Mouse (Mus musculus) intestine, embryonic 15.5 days (tissue): Measurements from ENCODE around the gene Hnrnpa1. TPM values are rescaled to one million over a fixed set of nuclear protein-coding genes. Genes with fewer than 3 reads are reported as not detected.
"Not testable (repeated sequence)": the region's sequence is repeated elsewhere in the genome, so short reads cannot be mapped to it uniquely, and the experiment has no call there.

Experiments
- ATAC-seq: fragments of 200-750 bp; cut with Nextera tagmentation; 2 replicates; pipeline ENCODE4 v1.8.0; 2017; ENCODE audit warnings: moderate TSS enrichment, moderate library complexity
- H3K27ac ChIP-seq: fragments of 300-500 bp; sonication (generic); 2 replicates; pipeline ENCODE4 v1.5.1; 2015; ENCODE audit warnings: mild to moderate bottlenecking, inconsistent platforms
- H3K27me3 ChIP-seq: fragments of 300-500 bp; sonication (generic); replicated peaks from 2 replicates; pipeline ENCODE4 v1.6.1; 2015; ENCODE audit warnings: inconsistent platforms
- H3K36me3 ChIP-seq: fragments of 300-500 bp; sonication (generic); 2 replicates; pipeline ENCODE4 v1.6.1; 2015; ENCODE audit warnings: inconsistent platforms
- H3K4me1 ChIP-seq: fragments of 300-500 bp; sonication (generic); replicated peaks from 2 replicates; pipeline ENCODE4 v1.6.1; 2015; ENCODE audit warnings: inconsistent platforms
- H3K4me2 ChIP-seq: fragments of 300-500 bp; sonication (generic); replicated peaks from 2 replicates; pipeline ENCODE4 v1.6.1; 2015; ENCODE audit warnings: mild to moderate bottlenecking, inconsistent platforms
- H3K4me3 ChIP-seq: fragments of 300-500 bp; sonication (generic); replicated peaks from 2 replicates; pipeline ENCODE4 v1.5.1; 2015; ENCODE audit warnings: inconsistent platforms
- H3K9ac ChIP-seq: fragments of 300-500 bp; sonication (generic); 2 replicates; pipeline ENCODE4 v1.6.1; 2015; ENCODE audit warnings: inconsistent platforms
- H3K9me3 ChIP-seq: fragments of 300-500 bp; sonication (generic); 2 replicates; pipeline ENCODE4 v1.6.1; 2016; ENCODE audit warnings: inconsistent platforms
- WGBS: fragments of 180-500 bp; shearing (Covaris S2); methylation state at CpG from one replicate; pipeline ENCODE4 v1.1.7; 2015; 5-methylcytosine and 5-hydroxymethylcytosine counted together
- polyA plus RNA-seq: library from polyadenylated mRNA; unstranded; fragments of >200 nt; fragmentation: Nextera tagmentation; extraction: Ambion mirVana; gene quantifications from 2 replicates; pipeline ENCODE4 v1.2.1, GENCODE M21; 2015

The Hnrnpa1 gene
- polyA plus RNA-seq, 1 experiment from 2014 or later: 741 TPM

GRCm38 (mm10) chr15:103257790-103258728 is 17.8 kb downstream of the Hnrnpa1 start, which contains the start of gene Nfe2:
TSS of gene Nfe2 (minus strand) at chr15:103258403.
- H3K36me3 ChIP-seq: no peaks in the 10 kb centered on the region
- no peaks in the 10 kb centered on the region for H3K27me3 ChIP-seq
- no peaks in the 10 kb centered on the region for H3K9me3 ChIP-seq
- ATAC-seq: peak; percentile 96
- H3K4me1 ChIP-seq: peaks cover 19% of the 10 kb centered on the region
- peak within 1 kb of the TSS; percentile 18; the same call in 1 of the 2 replicates for H3K4me3 ChIP-seq
- H3K4me2 ChIP-seq: peak within 1 kb of the TSS; percentile 56
- peak within 1 kb of the TSS; percentile 28; the same call in 1 of the 2 replicates for H3K9ac ChIP-seq
- 10% methylated on average over 15 of the region's 15 CpGs for WGBS
- H3K27ac ChIP-seq: peak within 1 kb of the TSS; percentile 40; the same call in 1 of the 2 replicates

DNA sequence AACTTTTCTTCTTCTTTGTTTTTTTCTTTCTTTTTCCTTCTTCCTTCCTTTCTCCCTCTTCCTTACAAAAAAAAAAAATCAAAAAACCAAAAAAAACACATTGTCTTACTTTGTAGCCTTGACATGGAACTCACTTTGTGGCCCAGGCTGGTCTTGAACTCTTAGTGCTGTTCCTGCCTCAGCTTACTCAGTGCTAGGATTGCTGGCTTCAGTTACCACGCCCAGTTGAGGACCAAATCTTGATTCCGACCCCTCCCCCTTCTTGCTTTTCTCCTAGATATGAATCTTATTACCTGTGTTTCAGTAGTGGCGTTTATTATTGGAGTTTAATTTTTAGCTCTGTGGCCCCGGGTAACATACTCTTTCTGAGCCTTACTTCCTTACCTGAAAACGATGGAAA is 18.9 kb downstream of the Hnrnpa1 start:
- H3K4me3 ChIP-seq: no peak overlapping the region
- no peak overlapping the region for H3K4me2 ChIP-seq
- H3K36me3 ChIP-seq: no peaks in the 10 kb centered on the region
- H3K27me3 ChIP-seq: no peaks in the 10 kb centered on the region
- 85% methylated on average over 5 of the region's 5 CpGs for WGBS
- H3K4me1 ChIP-seq: peaks cover 19% of the 10 kb centered on the region
- H3K9ac ChIP-seq: no peak overlapping the region
- no peak for ATAC-seq
- H3K9me3 ChIP-seq: no peaks in the 10 kb centered on the region
- no peak overlapping the region for H3K27ac ChIP-seq

- Histone ChIP-seq H3K36me3 (no peaks in the 10 kb centered on the region), H3K27me3 (no peaks in the 10 kb centered on the region), H3K27ac (no peak overlapping the region), H3K4me2 (no peak overlapping the region), H3K4me1 (peaks cover 14% of the 10 kb centered on the region), H3K9ac (no peak overlapping the region), H3K4me3 (no peak overlapping the region), H3K9me3 (no peaks in the 10 kb centered on the region)
- 61% methylated on average over 1 of the region's 1 CpGs for WGBS
- no peak for ATAC-seq
Observed at GRCm38 (mm10) chr15:103259989-103260388, 19.8 kb downstream of the Hnrnpa1 start.

DNA sequence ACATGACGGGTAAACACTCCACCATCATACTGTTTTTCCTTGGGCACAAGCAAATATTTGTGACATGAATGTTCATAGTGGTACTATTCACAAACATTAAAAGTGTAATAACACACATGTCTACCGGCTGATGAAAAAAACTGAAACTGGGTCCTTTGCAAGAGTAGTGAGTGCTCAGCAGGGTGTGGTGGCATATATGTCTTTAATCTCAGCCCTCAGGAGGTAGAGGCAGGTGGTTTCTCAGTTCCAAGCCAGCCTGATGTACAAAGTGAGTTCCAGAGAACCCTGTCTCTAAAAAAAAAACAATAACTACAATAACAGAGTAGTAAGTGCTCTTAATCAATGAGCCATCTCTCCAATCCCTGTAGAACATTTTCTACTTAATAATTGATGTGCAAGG is 24.6 kb downstream of the Hnrnpa1 start:
- no peak overlapping the region for H3K4me2 ChIP-seq
- H3K4me1 ChIP-seq: no peaks in the 10 kb centered on the region
- H3K36me3 ChIP-seq: no peaks in the 10 kb centered on the region
- no peak overlapping the region for H3K4me3 ChIP-seq
- 85% methylated on average over 2 of the region's 2 CpGs for WGBS
- H3K27ac ChIP-seq: no peak overlapping the region
- H3K9ac ChIP-seq: no peak overlapping the region
- H3K9me3 ChIP-seq: no peaks in the 10 kb centered on the region
- ATAC-seq: no peak
- no peaks in the 10 kb centered on the region for H3K27me3 ChIP-seq

DNA sequence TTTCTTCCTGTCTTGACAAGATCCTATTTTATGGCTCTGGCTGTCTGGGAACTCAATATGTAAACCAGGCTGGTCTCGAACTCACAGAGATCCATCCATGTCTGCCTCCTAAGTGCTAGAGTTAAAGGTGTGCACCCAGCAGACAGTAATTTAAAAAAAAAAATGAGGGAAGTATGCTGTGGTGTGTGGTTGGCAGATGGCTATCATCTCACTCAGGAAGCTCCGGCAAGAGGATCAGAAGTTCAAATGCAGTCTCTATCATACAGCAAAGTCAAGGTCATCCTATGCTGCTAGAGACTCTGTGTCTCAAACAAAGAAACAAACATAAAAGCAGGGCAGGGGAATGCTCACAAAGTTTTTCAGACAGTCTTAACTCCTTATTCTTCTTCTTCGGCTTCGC is 28.7 kb downstream of the Hnrnpa1 start:
- Histone ChIP-seq H3K4me3 (no peak overlapping the region), H3K4me2 (no peak overlapping the region), H3K27me3 (no peaks in the 10 kb centered on the region), H3K27ac (no peak overlapping the region), H3K36me3 (no peaks in the 10 kb centered on the region), H3K9ac (no peak overlapping the region), H3K9me3 (no peaks in the 10 kb centered on the region), H3K4me1 (peaks cover 2% of the 10 kb centered on the region; the same call in 1 of the 2 replicates)
- WGBS: 74% methylated on average over 4 of the region's 4 CpGs
- no peak for ATAC-seq

DNA sequence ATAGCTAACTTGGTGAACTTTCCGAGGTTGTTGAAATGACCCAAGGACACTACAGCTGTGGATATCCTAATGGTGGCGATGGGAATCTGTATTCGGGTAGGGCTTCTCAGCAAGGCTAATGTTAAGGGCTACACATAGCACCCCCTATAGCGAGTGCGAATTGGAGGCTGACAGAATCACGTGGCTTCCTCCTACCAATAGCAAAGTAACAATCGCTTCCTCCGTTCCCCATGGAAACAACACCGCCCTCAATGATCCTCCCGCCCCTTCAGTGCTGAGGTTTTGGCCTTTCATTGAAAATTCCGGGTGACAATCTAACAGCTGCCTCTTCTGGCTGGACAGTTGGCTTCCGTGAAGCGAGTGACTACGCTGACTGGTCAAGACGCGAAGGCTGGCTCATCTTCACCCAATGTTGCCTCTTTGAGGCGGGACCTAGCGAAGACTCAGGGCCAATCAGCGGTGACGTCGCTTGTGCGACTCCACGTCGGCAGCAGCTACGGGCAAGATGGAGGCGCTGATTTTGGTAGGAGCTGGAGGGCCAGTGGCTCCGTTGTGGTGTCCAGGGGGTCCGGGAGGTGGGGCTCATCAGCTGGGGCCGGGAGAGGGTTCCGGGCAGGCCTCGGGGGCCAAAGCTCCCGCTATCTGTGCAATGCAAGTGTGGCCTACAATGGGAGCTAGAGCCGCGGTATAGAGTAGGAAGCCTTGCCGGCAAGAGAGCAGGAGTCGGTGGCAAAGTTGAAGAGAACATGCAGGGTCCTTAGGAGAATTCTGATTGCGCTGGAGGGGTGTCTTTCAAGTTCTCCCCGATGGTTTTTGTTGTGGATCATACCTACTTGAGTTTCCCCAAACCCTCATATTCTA is 32.4 kb downstream of the Hnrnpa1 start, which contains the start of gene Copz1:
Gene Copz1, plus strand, starts transcription at position 296 of the 861 bp plus-strand sequence.
- peak within 1 kb of the TSS; percentile 91 for H3K9ac ChIP-seq
- H3K36me3 ChIP-seq: no peaks in the 10 kb centered on the region
- no peaks in the 10 kb centered on the region for H3K27me3 ChIP-seq
- peak within 1 kb of the TSS; percentile 44; the same call in 1 of the 2 replicates for H3K27ac ChIP-seq
- peaks cover 14% of the 10 kb centered on the region for H3K4me1 ChIP-seq
- no peaks in the 10 kb centered on the region for H3K9me3 ChIP-seq
- H3K4me2 ChIP-seq: peak within 1 kb of the TSS; percentile 66
- H3K4me3 ChIP-seq: peak within 1 kb of the TSS; percentile 84
- WGBS: under 1% methylated on average over 38 of the region's 38 CpGs
- ATAC-seq: peak; percentile 100

DNA sequence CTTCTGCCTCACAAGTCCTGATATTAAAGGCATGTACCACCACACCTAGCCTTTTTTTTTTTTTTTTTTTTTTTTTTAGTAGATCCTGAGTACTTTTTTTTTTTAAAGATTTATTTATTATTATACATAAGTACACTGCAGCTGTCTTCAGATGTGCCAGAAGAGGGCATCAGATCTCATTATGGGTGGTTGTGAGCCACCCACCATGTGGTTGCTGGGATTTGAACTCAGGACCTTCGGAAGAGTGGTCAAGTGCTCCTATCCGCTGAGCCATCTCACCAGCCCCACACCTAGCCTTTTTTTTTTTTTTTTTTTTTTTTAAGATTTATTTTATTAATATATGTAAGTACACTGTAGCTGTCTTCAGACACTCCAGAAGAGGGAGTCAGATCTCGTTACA is 35.7 kb downstream of the Hnrnpa1 start:
- not testable (repeated sequence) for H3K4me3 ChIP-seq, H3K36me3 ChIP-seq, ATAC-seq, H3K9me3 ChIP-seq, H3K4me2 ChIP-seq, H3K27ac ChIP-seq, H3K9ac ChIP-seq, H3K27me3 ChIP-seq
- H3K4me1 ChIP-seq: peaks cover 25% of the 10 kb centered on the region
- WGBS: 81% methylated on average over 3 of the region's 3 CpGs

GRCm38 (mm10) chr15:103277949-103278348 is 37.7 kb downstream of the Hnrnpa1 start:
- H3K27me3 ChIP-seq: no peaks in the 10 kb centered on the region
- no peak overlapping the region; the same call in 1 of the 2 replicates for H3K4me2 ChIP-seq
- no peak overlapping the region for H3K9ac ChIP-seq
- no peak overlapping the region for H3K4me3 ChIP-seq
- H3K4me1 ChIP-seq: peaks cover 25% of the 10 kb centered on the region
- ATAC-seq: no peak
- 48% methylated on average over 7 of the region's 7 CpGs for WGBS
- H3K9me3 ChIP-seq: no peaks in the 10 kb centered on the region
- no peaks in the 10 kb centered on the region for H3K36me3 ChIP-seq
- H3K27ac ChIP-seq: peak overlapping the region; percentile 44; the same call in 1 of the 2 replicates

GRCm38 (mm10) chr15:103279750-103280149 is 39.5 kb downstream of the Hnrnpa1 start:
- H3K27me3 ChIP-seq: no peaks in the 10 kb centered on the region
- 59% methylated on average over 3 of the region's 3 CpGs for WGBS
- ATAC-seq: no peak
- H3K36me3 ChIP-seq: no peaks in the 10 kb centered on the region
- H3K4me2 ChIP-seq: no peak overlapping the region
- H3K4me3 ChIP-seq: no peak overlapping the region
- peaks cover 19% of the 10 kb centered on the region for H3K4me1 ChIP-seq
- H3K9me3 ChIP-seq: no peaks in the 10 kb centered on the region
- no peak overlapping the region for H3K27ac ChIP-seq
- H3K9ac ChIP-seq: no peak overlapping the region

DNA sequence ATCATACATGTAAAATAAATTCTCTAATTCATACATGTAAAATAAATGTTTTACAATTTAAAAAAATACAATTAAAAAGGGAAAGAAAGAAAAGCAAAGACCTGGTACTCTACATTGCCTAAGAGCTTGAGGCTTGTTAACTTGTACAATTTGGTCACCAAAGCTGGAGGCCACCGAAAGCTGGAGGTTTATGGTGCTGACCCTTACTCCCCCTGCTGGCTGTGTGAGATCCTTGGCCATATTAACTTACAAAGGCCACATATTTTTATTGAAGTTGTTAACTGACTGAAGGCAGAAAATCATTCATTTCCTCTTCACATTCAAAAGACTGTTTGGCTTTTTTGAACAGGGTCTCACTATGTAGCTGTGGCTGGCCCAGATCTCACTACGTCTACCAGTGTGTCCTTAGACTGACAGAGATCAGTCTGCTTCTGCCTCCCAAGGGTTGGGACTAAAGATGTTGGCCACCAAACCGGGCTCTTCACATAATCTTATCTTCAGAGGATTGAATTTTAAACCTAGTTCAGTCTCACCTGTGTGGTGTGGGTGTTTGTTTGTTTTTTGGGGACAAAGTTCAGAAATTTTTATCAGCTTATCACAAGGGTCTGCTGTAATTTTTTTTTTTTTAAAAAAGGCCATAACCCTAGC is 40.7 kb downstream of the Hnrnpa1 start:
- 46% methylated on average over 3 of the region's 3 CpGs for whole genome bisulfite sequencing
- ATAC-seq: peak; percentile 82
- 0 out of 2 replicates have a peak overlapping the region, but pooled peaks have one; percentile 37 for H3K27ac ChIP-seq
- no peak overlapping the region for H3K4me2 ChIP-seq
- no peak overlapping the region for H3K4me3 ChIP-seq
- no peaks in the 10 kb centered on the region for H3K9me3 ChIP-seq
- H3K9ac ChIP-seq: no peak overlapping the region
- no peaks in the 10 kb centered on the region for H3K27me3 ChIP-seq
- no peaks in the 10 kb centered on the region for H3K36me3 ChIP-seq
- H3K4me1 ChIP-seq: peaks cover 25% of the 10 kb centered on the region

- Histone ChIP-seq H3K27me3 (no peaks in the 10 kb centered on the region), H3K9ac (no peak overlapping the region), H3K9me3 (no peaks in the 10 kb centered on the region), H3K4me2 (no peak overlapping the region; the same call in 1 of the 2 replicates), H3K27ac (peak overlapping the region; percentile 37; the same call in 1 of the 2 replicates), H3K4me3 (no peak overlapping the region), H3K36me3 (no peaks in the 10 kb centered on the region), H3K4me1 (peaks cover 24% of the 10 kb centered on the region)
- 68% methylated on average over 3 of the region's 3 CpGs for WGBS
- no peak; the same call in 1 of the 2 replicates for ATAC-seq
Observed at GRCm38 (mm10) chr15:103281465-103282205, 41.4 kb downstream of the Hnrnpa1 start.
